Mouse (Mus musculus) lung, postnatal 36 days (tissue): ENCODE results near the gene Inava.

ENCODE experiments used
- DNase-seq: peaks from one replicate; pipeline ENCODE4 v3.0.0; 2022; ENCODE audit warnings: mixed read lengths

Gene Inava

DNA sequence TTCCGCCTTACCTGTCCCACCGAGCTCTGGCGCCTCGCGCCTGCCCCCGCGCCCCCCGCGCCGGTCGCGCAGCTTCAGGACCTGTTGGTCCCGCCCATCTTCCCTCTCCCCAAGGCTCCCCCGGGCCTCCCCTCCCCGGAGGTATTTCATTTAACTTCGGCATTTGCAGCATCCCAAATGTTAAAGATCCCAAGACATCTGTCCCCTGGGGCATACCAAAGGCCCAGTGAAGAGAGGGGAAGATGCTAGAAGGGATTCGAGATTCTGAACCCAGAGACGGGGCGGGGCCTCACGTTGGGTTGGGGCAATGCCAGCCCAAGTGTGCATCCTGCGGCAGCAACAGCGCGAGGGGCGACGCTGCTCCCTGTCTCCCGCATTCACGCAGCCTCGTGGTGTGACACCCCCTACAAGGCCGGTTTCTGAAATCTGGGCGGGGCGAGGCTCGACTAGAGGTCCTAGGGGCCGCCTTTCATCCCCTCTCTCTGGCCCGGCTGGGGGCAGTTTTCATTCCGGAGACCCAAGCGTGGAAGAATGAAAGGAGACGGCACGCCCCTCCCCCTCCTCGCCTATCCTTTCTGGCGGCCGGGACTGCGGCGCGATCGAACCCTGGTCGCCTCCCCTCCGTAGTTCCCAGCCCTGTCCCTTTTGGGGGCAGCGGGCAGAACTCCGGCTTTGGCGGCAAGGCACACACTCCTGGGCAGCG, at the start of gene Inava:
Inava (minus strand) TSS at position 373 of the 703 bp plus-strand sequence.
- peak; percentile 24 for DNase-seq

GRCm38 (mm10) chr1:136277366-136277765, 43.3 kb upstream of the Inava start:
- no peak for DNase-seq

DNA sequence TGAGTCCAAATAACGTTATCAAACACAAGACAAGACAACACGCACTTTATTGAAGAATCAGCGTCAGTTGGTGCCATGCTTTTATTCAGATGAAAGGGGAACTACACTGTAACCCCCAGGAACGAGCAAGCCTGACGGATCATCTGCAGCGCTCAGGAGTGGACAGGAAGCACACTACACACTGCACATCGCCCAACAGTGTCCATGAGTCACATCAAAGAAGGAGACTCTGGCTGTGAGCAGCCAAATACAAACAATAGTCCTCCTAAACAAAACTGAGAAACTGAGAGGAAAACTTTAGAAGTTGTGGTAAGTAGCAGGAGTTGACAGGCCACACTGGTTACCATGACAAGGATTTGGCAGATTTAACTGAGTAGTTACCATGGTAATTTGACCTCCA, 34.2 kb upstream of the Inava start:
- no peak for DNase-seq

- DNase-seq: no peak
Measured at GRCm38 (mm10) chr1:136266127-136266526, 32.1 kb upstream of the Inava start.

DNA sequence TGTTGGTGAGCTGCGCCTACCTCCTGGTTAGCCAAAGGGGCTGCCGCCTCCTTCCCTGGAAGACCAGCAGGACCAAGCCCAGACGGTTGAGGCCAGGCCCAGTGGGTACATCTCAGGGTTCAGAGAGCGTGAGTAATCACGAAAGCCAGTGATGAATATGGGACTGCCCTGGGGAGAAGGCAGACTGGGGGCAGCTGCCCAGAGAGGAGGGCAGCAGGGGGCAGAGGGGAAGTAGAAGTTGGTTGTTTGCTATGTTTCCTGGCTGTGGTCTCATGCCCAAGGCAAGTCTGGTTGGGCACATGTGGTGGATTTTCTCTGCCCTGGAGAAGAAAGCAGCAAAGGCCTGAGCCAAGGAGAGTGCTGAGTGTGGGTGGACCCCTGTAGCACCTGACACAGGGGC, 29.3 kb upstream of the Inava start:
- no peak for DNase-seq

- DNase-seq: no peak
Measured at GRCm38 (mm10) chr1:136260635-136261238, 26.7 kb upstream of the Inava start, which contains the start of gene Gpr25. Gene Gpr25 (minus strand): TSS chr1:136260873.

DNA sequence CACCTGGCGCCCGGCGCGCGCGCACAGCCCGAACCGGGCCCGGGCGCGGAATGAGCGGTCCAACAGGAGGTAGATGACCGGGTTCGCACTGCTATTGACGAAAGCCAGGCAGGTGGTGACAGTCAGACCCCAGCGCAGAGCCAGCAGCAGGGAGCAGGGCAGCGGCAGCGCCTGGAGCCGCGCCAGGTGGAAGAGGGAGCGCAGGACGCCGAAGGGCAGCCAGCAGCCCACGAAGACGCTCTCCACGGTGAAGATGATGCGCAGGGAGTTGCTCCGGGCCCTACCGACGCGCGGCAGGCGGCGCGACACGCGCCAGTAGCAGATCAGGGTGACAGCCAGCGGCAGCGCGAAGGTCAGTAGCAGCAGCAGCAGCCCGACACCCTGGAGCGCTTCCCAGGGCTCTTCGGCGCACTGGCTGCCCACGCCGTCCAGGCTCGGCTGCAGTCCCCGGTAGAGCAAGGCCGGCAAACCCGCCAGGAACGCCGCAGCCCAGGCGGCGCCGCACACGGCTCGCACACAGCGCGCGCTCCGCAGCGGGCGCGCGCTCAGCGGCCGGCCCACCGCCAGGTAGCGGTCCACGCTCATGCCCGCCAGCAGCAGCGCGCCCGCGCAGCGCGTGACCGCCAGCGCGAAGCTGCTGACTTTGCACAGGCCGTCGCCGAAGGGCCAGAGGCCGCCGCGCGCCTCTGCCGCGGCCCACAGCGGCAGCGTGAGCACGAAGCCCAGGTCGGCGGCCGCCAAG, 26.0 kb upstream of the Inava start:
- peak; percentile 18 for DNase-seq

GRCm38 (mm10) chr1:136259543-136259892, 25.5 kb upstream of the Inava start:
- DNase-seq: no peak

GRCm38 (mm10) chr1:136258495-136258894, 24.4 kb upstream of the Inava start:
- DNase-seq: no peak

- DNase-seq: no peak
Measured at GRCm38 (mm10) chr1:136255657-136256056, 21.6 kb upstream of the Inava start.

DNA sequence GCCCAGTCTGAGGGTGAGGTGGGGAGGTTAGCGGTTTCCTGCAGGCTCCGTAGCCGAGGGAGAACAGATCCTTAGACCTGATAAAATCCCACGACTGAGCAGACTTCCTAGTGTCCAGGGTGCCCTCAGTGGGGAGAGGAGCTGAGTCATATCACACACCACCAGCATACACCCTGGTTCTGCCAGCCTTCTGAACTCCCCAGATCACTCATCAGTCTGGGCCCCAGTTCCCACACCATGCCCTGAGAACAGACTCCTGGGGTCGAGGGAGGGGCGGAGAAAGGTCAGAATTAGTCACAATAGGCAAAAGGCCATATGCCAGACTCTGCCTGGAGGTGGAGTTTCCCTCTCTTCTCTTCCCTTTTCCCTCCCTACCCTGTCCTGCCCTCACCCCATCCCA, 21.1 kb upstream of the Inava start:
- DNase-seq: no peak

- DNase-seq: no peak
Measured at GRCm38 (mm10) chr1:136254503-136255065, 20.5 kb upstream of the Inava start.

DNA sequence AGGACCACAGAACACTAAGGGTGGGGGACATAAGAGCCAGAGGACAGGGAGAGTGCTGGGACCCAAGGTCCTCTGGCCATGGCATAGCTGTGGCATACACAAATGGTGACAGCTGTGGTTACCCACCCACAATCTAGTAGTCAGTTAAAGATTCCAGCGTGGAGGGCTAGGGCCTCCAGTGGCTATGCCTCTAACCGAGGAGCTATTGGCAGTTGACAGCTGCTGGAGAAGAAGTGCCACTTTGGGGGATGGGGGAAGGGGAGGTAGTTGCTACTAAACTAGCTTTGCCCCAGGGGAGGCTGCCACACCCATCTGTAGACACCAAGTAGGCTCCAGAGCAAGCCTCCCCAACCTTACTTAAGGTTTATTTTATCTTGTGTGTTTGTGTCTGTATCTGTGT, 19.4 kb upstream of the Inava start:
- no peak for DNase-seq

GRCm38 (mm10) chr1:136249662-136250061, 15.6 kb upstream of the Inava start:
- no peak for DNase-seq

- DNase-seq: no peak
Measured at GRCm38 (mm10) chr1:136247393-136247792, 13.3 kb upstream of the Inava start.

- no peak for DNase-seq
Measured at GRCm38 (mm10) chr1:136244469-136244868, 10.4 kb upstream of the Inava start.

- DNase-seq: no peak
Measured at GRCm38 (mm10) chr1:136241801-136242200, 7.7 kb upstream of the Inava start.

DNA sequence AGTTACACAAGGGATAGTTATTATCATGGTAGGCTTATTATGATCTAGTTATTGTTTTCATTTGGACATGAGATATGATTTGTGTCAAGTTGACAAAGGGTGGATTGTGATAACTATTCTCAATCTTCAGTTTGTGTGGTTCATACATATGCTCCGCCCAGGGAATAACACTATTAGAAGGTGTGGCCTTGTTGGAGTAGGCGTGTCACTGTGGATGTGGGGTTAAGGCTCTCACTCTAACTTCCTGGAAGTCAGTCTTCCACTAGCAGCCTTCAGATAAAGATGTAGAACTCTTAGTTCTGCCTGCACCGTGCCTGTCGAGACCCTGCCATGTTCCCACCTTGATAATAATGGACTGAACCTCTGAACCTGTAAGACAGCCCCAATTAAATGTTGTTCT, 4.4 kb upstream of the Inava start:
- no peak for DNase-seq

GRCm38 (mm10) chr1:136234595-136235092, 580 bp upstream of the Inava start:
- no peak for DNase-seq

- no peak for DNase-seq
Measured at GRCm38 (mm10) chr1:136232986-136233790, 876 bp downstream of the Inava start.

DNA sequence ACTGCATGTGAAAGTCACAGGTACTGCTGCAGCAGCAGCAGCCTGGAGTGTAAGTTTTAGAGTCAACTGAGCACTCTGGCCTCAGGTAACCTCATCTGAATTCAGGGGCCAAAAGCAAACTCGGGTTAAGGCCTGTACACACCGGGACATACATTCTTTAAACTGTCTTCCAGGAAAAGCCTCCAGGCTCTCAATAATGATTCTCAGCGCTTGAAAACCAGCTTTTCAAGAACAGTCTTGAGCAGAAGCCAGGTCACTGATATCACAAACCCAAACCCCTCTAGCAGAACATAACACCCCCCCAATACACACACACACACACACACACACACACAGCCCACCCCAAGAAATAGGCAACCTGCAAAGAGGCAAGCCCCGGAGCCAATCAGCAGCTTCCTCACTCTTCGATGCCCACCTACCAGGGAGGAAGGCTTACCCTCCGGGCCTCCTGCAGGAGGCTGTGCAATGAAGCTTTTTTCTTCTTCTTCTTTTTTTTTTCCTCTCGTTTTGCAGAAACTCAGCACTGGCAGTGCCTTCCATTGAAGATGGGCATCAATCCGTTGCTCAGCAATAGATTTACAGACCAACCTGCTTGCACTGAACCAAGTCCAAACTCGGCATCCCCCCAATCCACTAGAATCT, 1.7 kb downstream of the Inava start:
- no peak for DNase-seq

- DNase-seq: no peak
Measured at GRCm38 (mm10) chr1:136231596-136231995, 2.5 kb downstream of the Inava start.
